Mouse (Mus musculus): ENCODE data around the gene Adamts4. TPM values are rescaled to one million over a fixed set of nuclear protein-coding genes. Genes with fewer than 3 reads are reported as not detected.

The Adamts4 gene
- polyA plus RNA-seq, 2 experiments = 8.6 to 10.1 TPM

GRCm38 (mm10) chr1:171279721-171280120 is 29.5 kb downstream of the Adamts4 start:
- no peak for ATAC-seq (ENCODE audit: low FRiP score, low read depth)
- Histone ChIP-seq H3K27ac (replicated peaks; ENCODE audit: low read depth, low read length) (no peak overlapping the region), H3K4me2 (replicated peaks; ENCODE audit: low read depth, low read length, severe bottlenecking) (peak overlapping the region; percentile 76), H3K4me3 (replicated peaks; ENCODE audit: low read length) (peak overlapping the region; percentile 55), H3K27me3 (ENCODE audit: control insufficient read depth, insufficient read depth, low read length) (no peaks in the 10 kb centered on the region), H3K36me3 (ENCODE audit: control insufficient read depth, insufficient read depth, low read length) (peaks cover 71% of the 10 kb centered on the region), H3K9ac (ENCODE audit: low read depth, low read length, severe bottlenecking) (peak overlapping the region; percentile 63), H3K4me1 (ENCODE audit: control insufficient read depth, insufficient read depth, low read length) (peaks cover 8% of the 10 kb centered on the region), H3K9me3 (ENCODE audit: control insufficient read depth, low read length) (no peaks in the 10 kb centered on the region)
- TF ChIP-seq POLR2A (IDR thresholded peaks at IDR 0.05; ENCODE audit: borderline replicate concordance, extremely low read depth, insufficient read depth, insufficient read length) = no peak
- DNase-seq (ENCODE audit: low spot score) = no peak
- WGBS = 67% methylated on average over 5 of the region's 5 CpGs

GRCm38 (mm10) chr1:171280250-171280915 is 30.2 kb downstream of the Adamts4 start:
- H3K36me3 ChIP-seq (ENCODE audit: control insufficient read depth, insufficient read depth, low read length) = peaks cover 71% of the 10 kb centered on the region
- peaks cover 8% of the 10 kb centered on the region for H3K4me1 ChIP-seq (ENCODE audit: control insufficient read depth, insufficient read depth, low read length)
- peak overlapping the region; percentile 63 for H3K9ac ChIP-seq (ENCODE audit: low read depth, low read length, severe bottlenecking)
- peak overlapping the region; percentile 55 for H3K4me3 ChIP-seq (replicated peaks; ENCODE audit: low read length)
- H3K27ac ChIP-seq (replicated peaks; ENCODE audit: low read depth, low read length) = no peak overlapping the region
- DNase-seq (ENCODE audit: low spot score) (no peak), ATAC-seq (ENCODE audit: low FRiP score, low read depth) (no peak)
- peak overlapping the region; percentile 76 for H3K4me2 ChIP-seq (replicated peaks; ENCODE audit: low read depth, low read length, severe bottlenecking)
- under 1% methylated on average over 25 of the region's 25 CpGs for WGBS
- no peaks in the 10 kb centered on the region for H3K9me3 ChIP-seq (ENCODE audit: control insufficient read depth, low read length)
- TF ChIP-seq POLR2A (IDR thresholded peaks at IDR 0.05; ENCODE audit: borderline replicate concordance, extremely low read depth, insufficient read depth, insufficient read length) = no peak
- H3K27me3 ChIP-seq (ENCODE audit: control insufficient read depth, insufficient read depth, low read length) = no peaks in the 10 kb centered on the region

- WGBS = 0% methylated on average over 26 of the region's 26 CpGs
- Histone ChIP-seq H3K27ac (replicated peaks; ENCODE audit: low read depth, low read length) (peak within 1 kb of the TSS; percentile 87), H3K4me1 (ENCODE audit: control insufficient read depth, insufficient read depth, low read length) (peaks cover 8% of the 10 kb centered on the region), H3K9me3 (ENCODE audit: control insufficient read depth, low read length) (no peaks in the 10 kb centered on the region), H3K4me2 (replicated peaks; ENCODE audit: low read depth, low read length, severe bottlenecking) (peak within 1 kb of the TSS; percentile 76), H3K36me3 (ENCODE audit: control insufficient read depth, insufficient read depth, low read length) (peaks cover 71% of the 10 kb centered on the region), H3K9ac (ENCODE audit: low read depth, low read length, severe bottlenecking) (peak within 1 kb of the TSS; percentile 63), H3K27me3 (ENCODE audit: control insufficient read depth, insufficient read depth, low read length) (no peaks in the 10 kb centered on the region), H3K4me3 (replicated peaks; ENCODE audit: low read length) (peak within 1 kb of the TSS; percentile 55)
- no peak for TF ChIP-seq POLR2A (IDR thresholded peaks at IDR 0.05; ENCODE audit: borderline replicate concordance, extremely low read depth, insufficient read depth, insufficient read length)
- DNase-seq (ENCODE audit: low spot score) (peak; percentile 98), ATAC-seq (ENCODE audit: low FRiP score, low read depth) (peak; percentile 98)
Measured at GRCm38 (mm10) chr1:171280916-171281527, 30.8 kb downstream of the Adamts4 start, which contains the start of gene Ppox. Gene Ppox (minus strand): TSS chr1:171281186.

- ATAC-seq (ENCODE audit: low FRiP score, low read depth) (peak; percentile 48), DNase-seq (ENCODE audit: low spot score) (peak; percentile 81)
- no peak for TF ChIP-seq POLR2A (IDR thresholded peaks at IDR 0.05; ENCODE audit: borderline replicate concordance, extremely low read depth, insufficient read depth, insufficient read length)
- Histone ChIP-seq H3K4me1 (ENCODE audit: control insufficient read depth, insufficient read depth, low read length) (peaks cover 12% of the 10 kb centered on the region), H3K4me2 (replicated peaks; ENCODE audit: low read depth, low read length, severe bottlenecking) (peak overlapping the region; percentile 75), H3K27ac (replicated peaks; ENCODE audit: low read depth, low read length) (peak overlapping the region; percentile 87), H3K9ac (ENCODE audit: low read depth, low read length, severe bottlenecking) (peak overlapping the region; percentile 62), H3K36me3 (ENCODE audit: control insufficient read depth, insufficient read depth, low read length) (peaks cover 71% of the 10 kb centered on the region), H3K27me3 (ENCODE audit: control insufficient read depth, insufficient read depth, low read length) (no peaks in the 10 kb centered on the region), H3K4me3 (replicated peaks; ENCODE audit: low read length) (peak overlapping the region; percentile 55), H3K9me3 (ENCODE audit: control insufficient read depth, low read length) (no peaks in the 10 kb centered on the region)
- WGBS = 1% methylated on average over 10 of the region's 10 CpGs
Measured at GRCm38 (mm10) chr1:171281528-171281923, 31.3 kb downstream of the Adamts4 start.

- Histone ChIP-seq H3K27ac (replicated peaks; ENCODE audit: low read depth, low read length) (peak overlapping the region; percentile 87; the same call in 1 of the 2 replicates), H3K4me3 (replicated peaks; ENCODE audit: low read length) (no peak overlapping the region), H3K4me1 (ENCODE audit: control insufficient read depth, insufficient read depth, low read length) (peaks cover 15% of the 10 kb centered on the region), H3K4me2 (replicated peaks; ENCODE audit: low read depth, low read length, severe bottlenecking) (peak overlapping the region; percentile 75; the same call in 1 of the 2 replicates), H3K27me3 (ENCODE audit: control insufficient read depth, insufficient read depth, low read length) (no peaks in the 10 kb centered on the region), H3K9me3 (ENCODE audit: control insufficient read depth, low read length) (no peaks in the 10 kb centered on the region), H3K9ac (ENCODE audit: low read depth, low read length, severe bottlenecking) (no peak overlapping the region), H3K36me3 (ENCODE audit: control insufficient read depth, insufficient read depth, low read length) (peaks cover 65% of the 10 kb centered on the region)
- 79% methylated on average over 18 of the region's 18 CpGs for WGBS
- no peak for ATAC-seq (ENCODE audit: low FRiP score, low read depth)
- DNase-seq (ENCODE audit: low spot score) = no peak
- TF ChIP-seq POLR2A (IDR thresholded peaks at IDR 0.05; ENCODE audit: borderline replicate concordance, extremely low read depth, insufficient read depth, insufficient read length) = no peak
Measured at GRCm38 (mm10) chr1:171282086-171282805, 32.0 kb downstream of the Adamts4 start.

Measured in limb, embryonic 14.5 days (tissue).